Mouse (Mus musculus) C2C12 (cell line): ENCODE results near the gene Magt1. TPM values are rescaled to one million over a fixed set of nuclear protein-coding genes. Genes with fewer than 3 reads are reported as not detected.
"Not testable (repeated sequence)": the region's sequence is repeated elsewhere in the genome, so short reads cannot be mapped to it uniquely, and the experiment has no call there.

ENCODE experiments used
- H3K27me3 ChIP-seq: one replicate; pipeline ENCODE4 v1.6.1; 2011; ENCODE audit not compliant: control insufficient read depth, insufficient read depth, insufficient read length
- H3K36me3 ChIP-seq: one replicate; pipeline ENCODE4 v1.6.1; 2011; ENCODE audit not compliant: control insufficient read depth, insufficient read depth
- H3K4me3 ChIP-seq: one replicate; pipeline ENCODE4 v1.5.1; 2011; ENCODE audit warnings: mild to moderate bottlenecking, control low read depth; ENCODE audit not compliant: poor library complexity, insufficient read depth, severe bottlenecking
- H3K79me2 ChIP-seq: one replicate; pipeline ENCODE4 v1.6.1; 2011; ENCODE audit not compliant: control insufficient read depth, insufficient read depth
- H3K79me3 ChIP-seq: one replicate; pipeline ENCODE4 v1.6.1; 2011; ENCODE audit warnings: low read depth, control low read depth
- H3ac ChIP-seq: one replicate; pipeline ENCODE3; 2011; ENCODE audit warnings: low read depth; ENCODE audit not compliant: control insufficient read depth, insufficient read length
- CEBPB ChIP-seq: IDR thresholded peaks from one replicate; pipeline ENCODE4 v1.6.1; 2011; ENCODE audit warnings: low read depth, mild to moderate bottlenecking, control low read depth, moderate library complexity
- CTCF ChIP-seq: IDR thresholded peaks from one replicate; pipeline ENCODE4 v1.5.1; 2011; ENCODE audit not compliant: control insufficient read depth, insufficient read depth, insufficient read length
- FOSL1 ChIP-seq: IDR thresholded peaks from one replicate; pipeline ENCODE4 v1.8.0; 2011; ENCODE audit warnings: mild to moderate bottlenecking, low read length; ENCODE audit not compliant: poor library complexity, insufficient read depth, severe bottlenecking
- MAX ChIP-seq: IDR thresholded peaks from one replicate; pipeline ENCODE4 v1.6.1; 2011; ENCODE audit warnings: mild to moderate bottlenecking, control low read depth
- MYOD1 ChIP-seq: IDR thresholded peaks from one replicate; pipeline ENCODE4 v1.6.1; 2011; ENCODE audit warnings: low read depth; ENCODE audit not compliant: control insufficient read depth, insufficient read length
- MYOG ChIP-seq: IDR thresholded peaks from one replicate; pipeline ENCODE4 v1.6.1; 2011; ENCODE audit not compliant: control insufficient read depth, insufficient read length; ENCODE audit errors: extremely low read depth
- USF1 ChIP-seq: IDR thresholded peaks from one replicate; pipeline ENCODE4 v1.6.1; 2011; ENCODE audit warnings: low read depth, mild to moderate bottlenecking, control low read depth, moderate library complexity
- polyA plus RNA-seq: library from polyadenylated mRNA; unstranded; fragments of >200 nt; fragmentation: generic; extraction: Trizol; gene quantifications from one replicate; pipeline ENCODE4 v1.2.1, GENCODE M21; 2012; ENCODE audit warnings: missing spikeins

Gene Magt1
- polyA plus RNA-seq, 1 experiment = 12.2 TPM

DNA sequence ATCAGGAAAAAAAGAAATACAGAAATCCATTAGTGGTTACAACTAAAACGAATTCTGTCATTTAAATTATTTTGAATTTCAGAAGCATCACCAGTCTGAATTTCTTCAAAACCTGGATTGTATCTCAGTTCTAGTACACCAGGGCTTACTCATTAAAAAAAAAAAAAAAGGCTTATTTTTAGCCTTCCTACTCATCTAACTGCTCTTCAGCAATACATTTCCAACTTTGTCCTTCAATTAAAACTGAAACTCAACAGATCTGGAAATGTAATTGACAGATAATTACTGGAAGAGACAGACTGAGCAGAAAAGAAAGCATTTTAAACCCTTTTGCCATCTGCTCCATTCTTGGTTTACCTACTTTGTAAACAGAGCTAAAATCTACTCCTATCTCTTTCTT lies 10.1 kb downstream of the Magt1 start:
- Histone ChIP-seq H3K79me3 (peaks cover 19% of the 10 kb centered on the region), H3ac (no peak overlapping the region), H3K36me3 (peaks cover 11% of the 10 kb centered on the region), H3K4me3 (no peak overlapping the region), H3K79me2 (peaks cover 73% of the 10 kb centered on the region), H3K27me3 (no peaks in the 10 kb centered on the region)
- TF ChIP-seq MAX (no peak), MYOD1 (no peak), MYOG (no peak), USF1 (no peak), CTCF (no peak)

GRCm38 (mm10) chrX:105957091-105957490 lies 54.6 kb downstream of the Magt1 start:
- H3ac ChIP-seq, H3K27me3 ChIP-seq, H3K79me3 ChIP-seq, H3K79me2 ChIP-seq, H3K4me3 ChIP-seq, H3K36me3 ChIP-seq: not testable (repeated sequence)

DNA sequence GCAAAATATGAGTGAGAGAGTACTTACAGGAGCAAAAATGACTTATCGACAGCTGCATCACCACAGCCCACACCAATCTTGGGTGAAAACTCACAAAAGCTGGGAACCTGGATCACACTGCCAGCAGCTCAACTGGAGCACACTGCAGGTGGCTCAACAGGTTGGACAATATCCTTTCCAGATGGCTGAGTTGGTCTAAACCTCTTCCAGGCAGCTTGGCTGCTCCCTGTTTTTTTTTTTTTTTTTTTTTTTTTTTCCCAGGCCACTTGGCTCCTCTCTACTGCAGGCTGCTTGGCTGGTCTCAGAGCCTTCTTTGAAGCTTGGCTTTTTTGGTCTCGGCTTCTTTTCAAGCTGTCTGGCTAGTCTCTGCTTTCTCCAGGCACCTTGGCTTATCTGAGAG lies 57.7 kb downstream of the Magt1 start:
- no peak for TF ChIP-seq CTCF
- no peak for TF ChIP-seq USF1
- TF ChIP-seq CEBPB = no peak
- no peak for TF ChIP-seq MAX
- TF ChIP-seq FOSL1 = no peak
- no peak for TF ChIP-seq MYOG
- no peak for TF ChIP-seq MYOD1
- no peak overlapping the region for H3K4me3 ChIP-seq
- H3K27me3 ChIP-seq = no peaks in the 10 kb centered on the region
- H3K79me2 ChIP-seq = no peaks in the 10 kb centered on the region
- no peaks in the 10 kb centered on the region for H3K36me3 ChIP-seq
- H3ac ChIP-seq = no peak overlapping the region
- H3K79me3 ChIP-seq = no peaks in the 10 kb centered on the region

DNA sequence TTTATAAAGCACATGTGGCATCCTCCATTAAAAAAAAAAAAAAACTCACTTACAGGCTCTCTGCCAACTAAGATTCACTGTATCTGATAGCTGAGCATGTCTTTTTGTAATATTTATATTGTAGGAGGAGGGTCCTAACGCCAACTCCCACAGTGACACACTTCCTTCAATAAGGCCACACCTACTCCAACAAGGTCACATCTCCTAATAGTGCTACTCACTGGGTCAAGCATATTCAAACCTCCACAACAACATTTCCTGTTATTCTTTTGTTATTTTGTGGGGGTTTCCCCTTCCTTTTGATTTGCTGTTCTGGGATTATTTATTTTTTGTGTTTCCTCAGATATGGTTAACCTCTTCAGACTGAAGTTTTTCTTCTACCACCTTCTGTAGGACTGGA lies 65.3 kb downstream of the Magt1 start:
- H3ac ChIP-seq = no peak overlapping the region
- no peak overlapping the region for H3K4me3 ChIP-seq
- no peaks in the 10 kb centered on the region for H3K79me3 ChIP-seq
- no peaks in the 10 kb centered on the region for H3K27me3 ChIP-seq
- no peaks in the 10 kb centered on the region for H3K79me2 ChIP-seq
- H3K36me3 ChIP-seq = no peaks in the 10 kb centered on the region
- no peak for TF ChIP-seq MYOD1
- no peak for TF ChIP-seq USF1
- no peak for TF ChIP-seq CEBPB
- TF ChIP-seq CTCF = no peak
- TF ChIP-seq MYOG = no peak

DNA sequence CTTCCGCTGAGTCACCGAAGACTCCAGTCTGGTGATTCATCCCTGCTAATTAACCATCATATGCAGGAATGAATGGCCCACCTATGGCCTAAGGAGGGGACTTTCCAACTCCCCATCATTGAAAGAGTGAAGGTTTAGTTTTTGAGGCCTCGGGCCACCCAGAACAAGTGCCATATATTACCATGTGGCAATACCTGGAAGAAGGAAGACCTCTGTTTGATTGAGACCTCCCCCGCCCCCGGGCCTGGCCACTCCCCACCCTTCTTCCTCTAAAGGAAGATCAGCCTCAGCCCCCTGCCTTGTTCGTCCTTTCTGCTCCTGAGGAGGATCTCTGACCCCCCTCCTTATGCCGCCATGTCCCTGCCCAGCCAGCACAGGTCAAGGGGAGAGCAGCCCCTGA lies 72.5 kb downstream of the Magt1 start:
- Histone ChIP-seq H3K36me3 (no peaks in the 10 kb centered on the region), H3K79me3 (no peaks in the 10 kb centered on the region), H3K4me3 (no peak overlapping the region), H3K27me3 (no peaks in the 10 kb centered on the region), H3ac (no peak overlapping the region), H3K79me2 (no peaks in the 10 kb centered on the region)
- TF ChIP-seq CEBPB = no peak
- no peak for TF ChIP-seq USF1
- no peak for TF ChIP-seq MYOD1
- TF ChIP-seq CTCF = no peak
- TF ChIP-seq FOSL1 = no peak
- TF ChIP-seq MYOG = no peak
- TF ChIP-seq MAX = no peak

DNA sequence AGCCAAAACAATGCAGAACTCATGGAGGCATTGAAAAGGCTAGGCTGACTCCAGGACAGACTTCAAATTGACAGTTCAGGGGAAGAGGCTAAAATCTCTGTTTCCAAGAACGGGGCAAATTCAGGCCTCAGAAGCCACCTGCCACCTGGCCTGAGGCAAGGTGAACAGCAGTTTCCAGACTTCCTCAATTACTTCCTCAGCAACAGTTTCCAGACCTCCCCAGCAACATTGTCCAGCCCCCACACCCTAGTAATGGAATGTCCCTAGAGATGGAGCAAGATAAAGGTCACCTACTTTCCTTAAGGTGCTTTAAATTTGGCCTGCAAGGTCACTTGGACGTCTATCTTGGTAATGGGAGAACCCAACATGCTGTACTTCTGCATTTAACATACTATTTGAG lies 74.0 kb downstream of the Magt1 start:
- Histone ChIP-seq H3K4me3 (no peak overlapping the region), H3K79me3 (no peaks in the 10 kb centered on the region), H3ac (no peak overlapping the region), H3K27me3 (no peaks in the 10 kb centered on the region), H3K36me3 (no peaks in the 10 kb centered on the region), H3K79me2 (no peaks in the 10 kb centered on the region)
- no peak for TF ChIP-seq FOSL1
- no peak for TF ChIP-seq CTCF
- TF ChIP-seq CEBPB = no peak
- no peak for TF ChIP-seq USF1
- TF ChIP-seq MYOG = no peak
- no peak for TF ChIP-seq MAX
- TF ChIP-seq MYOD1 = no peak

DNA sequence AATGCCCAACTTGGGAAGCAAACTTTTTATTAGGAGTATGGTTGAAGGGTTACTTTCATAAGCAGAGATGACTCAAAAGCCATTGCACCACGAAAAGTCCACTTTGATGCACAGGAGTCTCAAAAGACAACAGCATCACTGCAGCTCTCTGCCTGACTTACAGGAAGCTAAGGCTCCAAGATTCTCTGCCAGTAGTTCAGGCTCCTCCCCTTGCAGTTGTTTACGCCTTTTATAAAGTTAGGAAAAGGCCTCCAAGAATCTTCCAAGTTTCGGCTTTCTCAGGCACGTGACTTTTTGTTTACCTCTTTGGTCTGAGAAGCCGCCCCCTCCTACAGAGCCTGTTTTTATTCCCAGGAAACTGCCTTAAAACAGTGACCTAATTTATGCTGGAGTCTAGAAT lies 77.4 kb downstream of the Magt1 start:
- H3K27me3 ChIP-seq = no peaks in the 10 kb centered on the region
- no peaks in the 10 kb centered on the region for H3K79me2 ChIP-seq
- no peak for TF ChIP-seq FOSL1
- TF ChIP-seq MYOD1 = no peak
- TF ChIP-seq CTCF = no peak
- TF ChIP-seq USF1 = no peak
- TF ChIP-seq CEBPB = no peak
- no peak for TF ChIP-seq MYOG
- no peak for TF ChIP-seq MAX
- H3K79me3 ChIP-seq = no peaks in the 10 kb centered on the region
- no peaks in the 10 kb centered on the region for H3K36me3 ChIP-seq
- no peak overlapping the region for H3ac ChIP-seq
- H3K4me3 ChIP-seq = no peak overlapping the region
